Mouse (Mus musculus) forebrain, embryonic 14.5 days (tissue): ENCODE measurements around the gene Adgrg1. TPM values are rescaled to one million over a fixed set of nuclear protein-coding genes. Genes with fewer than 3 reads are reported as not detected.

Experiments used
- ATAC-seq: fragments of 200-750 bp; cut with Nextera tagmentation; 2 replicates; pipeline ENCODE4 v1.8.0; 2017; ENCODE audit warnings: mild to moderate bottlenecking, moderate library complexity
- DNase-seq: peaks from one replicate; pipeline ENCODE4 v3.0.0-alpha.2; 2015; ENCODE audit warnings: low spot score
- H3K27ac ChIP-seq: fragments of 300-500 bp; sonication (generic); 2 replicates; pipeline ENCODE4 v1.5.1; 2014; ENCODE audit warnings: low read depth, mild to moderate bottlenecking, control low read depth, low read length, moderate library complexity
- H3K27me3 ChIP-seq: fragments of 300-500 bp; sonication (generic); replicated peaks from 2 replicates; pipeline ENCODE4 v1.6.1; 2014; ENCODE audit warnings: low read length, control low read depth, mixed read lengths; ENCODE audit not compliant: control insufficient read depth, insufficient read depth
- H3K36me3 ChIP-seq: fragments of 300-500 bp; sonication (generic); 2 replicates; pipeline ENCODE4 v1.6.1; 2014; ENCODE audit warnings: low read length, control low read depth; ENCODE audit not compliant: control insufficient read depth, insufficient read depth
- H3K4me1 ChIP-seq: fragments of 300-500 bp; sonication (generic); 2 replicates; pipeline ENCODE4 v1.6.1; 2014; ENCODE audit warnings: antibody characterized with exemption, low read length, control low read depth; ENCODE audit not compliant: control insufficient read depth, insufficient read depth
- H3K4me2 ChIP-seq: fragments of 300-500 bp; sonication (generic); 2 replicates; pipeline ENCODE4 v1.6.1; 2014; ENCODE audit warnings: mild to moderate bottlenecking, control low read depth, low read length
- H3K4me3 ChIP-seq: fragments of 300-500 bp; sonication (generic); 2 replicates; pipeline ENCODE4 v1.5.1; 2014; ENCODE audit warnings: low read depth, low read length, control low read depth
- H3K9ac ChIP-seq: fragments of 300-500 bp; sonication (generic); 2 replicates; pipeline ENCODE4 v1.6.1; 2014; ENCODE audit warnings: mild to moderate bottlenecking, low read length, control low read depth, moderate library complexity
- H3K9me3 ChIP-seq: fragments of 300-500 bp; sonication (generic); replicated peaks from 2 replicates; pipeline ENCODE4 v1.6.1; 2016; ENCODE audit warnings: low read length, control low read depth, mixed read lengths; ENCODE audit not compliant: control insufficient read depth
- WGBS: fragments of 180-500 bp; shearing (Covaris S2); extraction: QIAGEN DNeasy Blood & Tissue Kit; methylation state at CpG from one replicate; pipeline ENCODE4 v1.1.7; 2014; 5-methylcytosine and 5-hydroxymethylcytosine counted together
- polyA plus RNA-seq: library from polyadenylated mRNA; unstranded; fragments of >200 nt; fragmentation: Nextera tagmentation; extraction: Ambion mirVana; gene quantifications from 2 replicates; pipeline ENCODE4 v1.2.1, GENCODE M21; 2014

Adgrg1 gene
- 145 and 157 TPM in 2 replicates for polyA plus RNA-seq

GRCm38 (mm10) chr8:94974467-94975165, at the start of gene Adgrg1:
Gene Adgrg1 (plus strand): TSS chr8:94974751.
- no peak for DNase-seq
- WGBS: 50% methylated on average over 7 of the region's 7 CpGs
- ATAC-seq: no peak
- Histone ChIP-seq H3K27ac (no peak within 1 kb of the TSS; the same call in 1 of the 2 replicates), H3K4me3 (no peak within 1 kb of the TSS), H3K4me1 (peaks cover 22% of the 10 kb centered on the region), H3K9me3 (no peaks in the 10 kb centered on the region), H3K4me2 (no peak within 1 kb of the TSS), H3K36me3 (no peaks in the 10 kb centered on the region), H3K27me3 (no peaks in the 10 kb centered on the region), H3K9ac (no peak within 1 kb of the TSS)

GRCm38 (mm10) chr8:94928227-94928626, 46.3 kb upstream of the Adgrg1 start:
- Histone ChIP-seq H3K4me1 (no peaks in the 10 kb centered on the region), H3K4me3 (no peak overlapping the region), H3K27me3 (no peaks in the 10 kb centered on the region), H3K4me2 (no peak overlapping the region), H3K27ac (no peak overlapping the region), H3K9ac (no peak overlapping the region), H3K36me3 (no peaks in the 10 kb centered on the region), H3K9me3 (no peaks in the 10 kb centered on the region)
- DNase-seq (no peak), ATAC-seq (no peak)
- 87% methylated on average over 3 of the region's 3 CpGs for WGBS

- ATAC-seq: no peak
- H3K4me1 ChIP-seq: no peaks in the 10 kb centered on the region
- WGBS: 72% methylated on average over 5 of the region's 5 CpGs
- H3K27ac ChIP-seq: no peak overlapping the region
- H3K36me3 ChIP-seq: no peaks in the 10 kb centered on the region
- H3K4me3 ChIP-seq: no peak overlapping the region
- no peaks in the 10 kb centered on the region for H3K9me3 ChIP-seq
- H3K9ac ChIP-seq: no peak overlapping the region
- no peaks in the 10 kb centered on the region for H3K27me3 ChIP-seq
- no peak overlapping the region for H3K4me2 ChIP-seq
- DNase-seq: no peak
Observed at GRCm38 (mm10) chr8:94933918-94934317, 40.6 kb upstream of the Adgrg1 start.

GRCm38 (mm10) chr8:94935172-94935571, 39.4 kb upstream of the Adgrg1 start:
- H3K4me3 ChIP-seq: no peak overlapping the region
- ATAC-seq: no peak
- H3K27me3 ChIP-seq: no peaks in the 10 kb centered on the region
- H3K27ac ChIP-seq: no peak overlapping the region
- no peak for DNase-seq
- H3K4me1 ChIP-seq: no peaks in the 10 kb centered on the region
- no peaks in the 10 kb centered on the region for H3K36me3 ChIP-seq
- 73% methylated on average over 3 of the region's 3 CpGs for WGBS
- H3K4me2 ChIP-seq: no peak overlapping the region
- H3K9ac ChIP-seq: no peak overlapping the region
- no peaks in the 10 kb centered on the region for H3K9me3 ChIP-seq

GRCm38 (mm10) chr8:94942566-94942965, 32.0 kb upstream of the Adgrg1 start:
- H3K4me2 ChIP-seq: no peak overlapping the region
- peaks cover 3% of the 10 kb centered on the region; the same call in 1 of the 2 replicates for H3K4me1 ChIP-seq
- 14% methylated on average over 6 of the region's 6 CpGs for WGBS
- no peaks in the 10 kb centered on the region for H3K27me3 ChIP-seq
- no peak; the same call in 1 of the 2 replicates for ATAC-seq
- peak; percentile 52 for DNase-seq
- no peak overlapping the region for H3K9ac ChIP-seq
- H3K36me3 ChIP-seq: no peaks in the 10 kb centered on the region
- H3K27ac ChIP-seq: no peak overlapping the region
- no peak overlapping the region for H3K4me3 ChIP-seq
- H3K9me3 ChIP-seq: no peaks in the 10 kb centered on the region

- no peak overlapping the region for H3K4me2 ChIP-seq
- H3K27ac ChIP-seq: no peak overlapping the region
- peaks cover 3% of the 10 kb centered on the region; the same call in 1 of the 2 replicates for H3K4me1 ChIP-seq
- no peak overlapping the region for H3K9ac ChIP-seq
- no peak overlapping the region for H3K4me3 ChIP-seq
- DNase-seq (peak; percentile 66), ATAC-seq (peak; percentile 49; the same call in 1 of the 2 replicates)
- H3K27me3 ChIP-seq: no peaks in the 10 kb centered on the region
- H3K9me3 ChIP-seq: no peaks in the 10 kb centered on the region
- 48% methylated on average over 6 of the region's 6 CpGs for WGBS
- no peaks in the 10 kb centered on the region for H3K36me3 ChIP-seq
Observed at GRCm38 (mm10) chr8:94945185-94945584, 29.4 kb upstream of the Adgrg1 start.

GRCm38 (mm10) chr8:94948421-94948820, 26.1 kb upstream of the Adgrg1 start:
- H3K4me2 ChIP-seq: no peak overlapping the region
- no peaks in the 10 kb centered on the region for H3K27me3 ChIP-seq
- H3K9ac ChIP-seq: no peak overlapping the region
- no peak overlapping the region for H3K4me3 ChIP-seq
- DNase-seq (no peak), ATAC-seq (no peak)
- whole genome bisulfite sequencing: 66% methylated on average over 4 of the region's 4 CpGs
- H3K36me3 ChIP-seq: no peaks in the 10 kb centered on the region
- H3K27ac ChIP-seq: no peak overlapping the region
- H3K9me3 ChIP-seq: no peaks in the 10 kb centered on the region
- peaks cover 3% of the 10 kb centered on the region; the same call in 1 of the 2 replicates for H3K4me1 ChIP-seq

- ATAC-seq (no peak), DNase-seq (no peak)
- no peak overlapping the region for H3K27ac ChIP-seq
- H3K36me3 ChIP-seq: no peaks in the 10 kb centered on the region
- H3K4me2 ChIP-seq: no peak overlapping the region
- WGBS: 91% methylated on average over 4 of the region's 4 CpGs
- H3K9ac ChIP-seq: no peak overlapping the region
- peaks cover 3% of the 10 kb centered on the region; the same call in 1 of the 2 replicates for H3K4me1 ChIP-seq
- H3K4me3 ChIP-seq: no peak overlapping the region
- no peaks in the 10 kb centered on the region for H3K9me3 ChIP-seq
- H3K27me3 ChIP-seq: no peaks in the 10 kb centered on the region
Observed at GRCm38 (mm10) chr8:94949010-94949409, 25.5 kb upstream of the Adgrg1 start.

GRCm38 (mm10) chr8:94950046-94950445, 24.5 kb upstream of the Adgrg1 start:
- DNase-seq (peak; percentile 88), ATAC-seq (peak; percentile 75)
- Histone ChIP-seq H3K4me1 (peaks cover 5% of the 10 kb centered on the region; the same call in 1 of the 2 replicates), H3K27ac (no peak overlapping the region), H3K9ac (no peak overlapping the region), H3K36me3 (no peaks in the 10 kb centered on the region), H3K9me3 (no peaks in the 10 kb centered on the region), H3K27me3 (no peaks in the 10 kb centered on the region), H3K4me3 (no peak overlapping the region), H3K4me2 (no peak overlapping the region)
- WGBS: 13% methylated on average over 4 of the region's 4 CpGs
